Mouse (Mus musculus) heart, postnatal 0 days (tissue): ENCODE measurements around the gene Zdhhc8.

Experiments used
- CTCF ChIP-seq: IDR thresholded peaks from 2 replicates; pipeline ENCODE4 v1.5.1; 2016; ENCODE audit warnings: antibody characterized with exemption, control low read depth, low read depth
- EP300 ChIP-seq: IDR thresholded peaks from 2 replicates; pipeline ENCODE4 v1.6.1; 2016; ENCODE audit warnings: antibody characterized with exemption, low read depth

- TF ChIP-seq CTCF (no peak), EP300 (no peak)
Measured at GRCm38 (mm10) chr16:18250231-18250630, 15.3 kb upstream of the Zdhhc8 start.
